Mouse (Mus musculus) limb, embryonic 15.5 days (tissue): ENCODE data around the gene Plpp1. TPM values are rescaled to one million over a fixed set of nuclear protein-coding genes. Genes with fewer than 3 reads are reported as not detected.

ENCODE experiments used
- ATAC-seq: fragments of 200-750 bp; cut with Nextera tagmentation; 2 replicates; pipeline ENCODE4 v1.8.0; 2017; ENCODE audit warnings: low read depth, moderate TSS enrichment; ENCODE audit not compliant: insufficient number of reproducible peaks, low FRiP score, low TSS enrichment
- H3K27ac ChIP-seq: fragments of 300-500 bp; sonication (generic); 2 replicates; pipeline ENCODE4 v1.5.1; 2015; ENCODE audit warnings: moderate library complexity, mild to moderate bottlenecking, inconsistent platforms
- H3K27me3 ChIP-seq: fragments of 300-500 bp; sonication (generic); 2 replicates; pipeline ENCODE4 v1.6.1; 2015; ENCODE audit warnings: inconsistent platforms
- H3K36me3 ChIP-seq: fragments of 300-500 bp; sonication (generic); 2 replicates; pipeline ENCODE4 v1.6.1; 2015; ENCODE audit warnings: inconsistent platforms
- H3K4me1 ChIP-seq: fragments of 300-500 bp; sonication (generic); 2 replicates; pipeline ENCODE4 v1.6.1; 2015; ENCODE audit warnings: inconsistent platforms
- H3K4me2 ChIP-seq: fragments of 300-500 bp; sonication (generic); 2 replicates; pipeline ENCODE4 v1.6.1; 2015; ENCODE audit warnings: mild to moderate bottlenecking, inconsistent platforms
- H3K4me3 ChIP-seq: fragments of 300-500 bp; sonication (generic); 2 replicates; pipeline ENCODE4 v1.5.1; 2015; ENCODE audit warnings: mild to moderate bottlenecking, inconsistent platforms
- H3K9ac ChIP-seq: fragments of 300-500 bp; sonication (generic); 2 replicates; pipeline ENCODE4 v1.6.1; 2015; ENCODE audit warnings: inconsistent platforms
- H3K9me3 ChIP-seq: fragments of 300-500 bp; sonication (generic); 2 replicates; pipeline ENCODE4 v1.6.1; 2016; ENCODE audit warnings: inconsistent platforms
- WGBS: fragments of 180-500 bp; shearing (Covaris S2); methylation state at CpG from one replicate; pipeline ENCODE4 v1.1.7; 2015; 5-methylcytosine and 5-hydroxymethylcytosine counted together
- polyA plus RNA-seq: library from polyadenylated mRNA; unstranded; fragments of >200 nt; fragmentation: Nextera tagmentation; extraction: Ambion mirVana; gene quantifications from 2 replicates; pipeline ENCODE4 v1.2.1, GENCODE M21; 2015

Gene Plpp1
- polyA plus RNA-seq, 1 experiment from 2014 or later, result 90.5 TPM

DNA sequence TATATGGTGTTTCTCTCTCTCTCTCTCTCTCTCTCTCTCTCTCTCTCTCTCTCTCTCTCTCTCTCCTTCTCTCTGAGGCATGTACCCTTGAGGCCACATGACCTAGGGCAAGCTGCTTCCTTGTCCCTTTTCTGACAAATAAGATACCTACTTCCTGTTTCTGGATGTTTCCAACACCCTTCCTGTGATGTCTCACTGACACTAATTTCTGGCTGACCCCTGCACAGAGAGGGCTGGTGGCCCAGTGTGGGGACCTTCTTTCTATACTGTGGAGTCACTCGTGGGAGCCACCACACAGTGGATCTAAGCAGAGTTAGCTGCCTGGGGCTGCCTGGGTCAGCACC, 40.1 kb upstream of the Plpp1 start:
- no peaks in the 10 kb centered on the region for H3K9me3 ChIP-seq
- WGBS, result 24% methylated on average over 1 of the region's 1 CpGs
- no peak for ATAC-seq
- no peak overlapping the region for H3K27ac ChIP-seq
- H3K4me3 ChIP-seq, result no peak overlapping the region
- no peak overlapping the region for H3K9ac ChIP-seq
- H3K4me1 ChIP-seq, result peaks cover 47% of the 10 kb centered on the region
- no peaks in the 10 kb centered on the region for H3K36me3 ChIP-seq
- H3K4me2 ChIP-seq, result no peak overlapping the region
- H3K27me3 ChIP-seq, result no peaks in the 10 kb centered on the region

DNA sequence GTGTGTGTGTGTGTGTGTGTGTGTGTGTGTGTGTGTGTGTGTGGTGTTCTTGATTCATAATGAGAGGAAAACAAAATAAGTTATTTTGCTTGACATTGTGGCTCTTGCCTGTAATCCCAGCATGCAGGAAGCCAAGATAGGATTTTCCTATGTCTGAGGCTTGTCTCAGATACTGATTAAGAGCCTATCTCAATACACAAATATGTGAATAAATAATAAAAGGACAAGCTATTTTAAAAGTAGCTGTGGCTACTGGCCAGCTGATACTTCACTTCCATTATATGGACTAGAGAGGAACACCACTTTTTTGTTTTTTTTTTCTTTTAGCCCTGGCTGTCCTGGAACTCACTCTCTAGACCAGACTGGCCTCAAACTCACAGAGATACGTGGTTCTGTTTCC, 38.8 kb upstream of the Plpp1 start:
- no peak for ATAC-seq
- Histone ChIP-seq H3K27ac (peak overlapping the region; percentile 54), H3K9ac (no peak overlapping the region), H3K27me3 (no peaks in the 10 kb centered on the region), H3K4me2 (no peak overlapping the region), H3K9me3 (no peaks in the 10 kb centered on the region), H3K4me3 (no peak overlapping the region), H3K36me3 (no peaks in the 10 kb centered on the region), H3K4me1 (peaks cover 42% of the 10 kb centered on the region)
- WGBS, result 18% methylated on average over 1 of the region's 1 CpGs

DNA sequence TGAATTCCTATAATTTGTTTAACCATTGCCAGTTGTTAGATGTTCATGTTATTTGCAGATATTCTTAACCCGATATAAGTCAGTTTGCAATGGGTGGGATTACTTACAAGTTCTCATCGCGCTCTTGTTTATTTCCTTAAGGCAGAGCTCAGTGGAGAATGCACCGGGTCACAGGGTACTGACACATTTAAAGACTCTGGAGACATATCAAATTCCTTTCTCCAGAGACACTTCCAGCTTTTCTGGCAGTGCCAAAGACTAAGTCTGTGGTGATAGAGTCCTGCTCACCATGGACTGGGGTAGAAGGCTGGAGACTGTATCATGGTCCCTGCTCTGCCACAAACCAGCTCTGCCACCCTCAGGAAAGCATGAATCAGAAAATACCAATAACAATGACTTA, 38.0 kb upstream of the Plpp1 start:
- Histone ChIP-seq H3K9ac (no peak overlapping the region), H3K4me3 (no peak overlapping the region), H3K4me2 (no peak overlapping the region), H3K27ac (no peak overlapping the region), H3K4me1 (peaks cover 42% of the 10 kb centered on the region), H3K27me3 (no peaks in the 10 kb centered on the region), H3K36me3 (no peaks in the 10 kb centered on the region), H3K9me3 (no peaks in the 10 kb centered on the region)
- WGBS, result 38% methylated on average over 4 of the region's 4 CpGs
- no peak for ATAC-seq

DNA sequence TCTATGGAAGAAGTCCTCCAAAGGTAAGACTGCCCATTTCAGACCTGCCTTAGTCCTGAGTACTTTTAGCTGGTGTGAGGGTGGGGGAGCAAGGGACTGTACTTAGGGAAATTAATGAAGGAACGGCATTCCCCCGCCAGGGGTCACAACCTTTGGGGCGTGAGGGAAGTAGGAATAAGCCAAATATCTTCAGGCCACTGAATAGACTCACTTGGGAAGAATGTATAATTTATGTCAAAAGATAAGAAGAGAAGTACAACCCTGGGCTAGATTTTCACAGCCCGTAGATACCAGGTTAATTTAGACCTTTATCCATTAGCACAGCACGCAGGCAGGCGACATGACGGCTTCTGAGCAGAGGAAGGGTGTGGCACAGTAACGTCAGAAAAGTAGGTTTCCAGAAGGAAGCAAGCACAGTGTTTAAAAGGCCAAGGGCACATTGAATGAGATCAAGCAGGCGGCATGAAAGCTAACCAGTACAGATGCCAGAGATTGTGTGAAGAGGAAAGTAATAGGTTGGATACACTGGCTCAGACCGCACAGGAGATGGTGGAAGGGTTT, 37.0 kb upstream of the Plpp1 start:
- Histone ChIP-seq H3K4me1 (peaks cover 35% of the 10 kb centered on the region), H3K9me3 (no peaks in the 10 kb centered on the region), H3K4me3 (no peak overlapping the region), H3K4me2 (no peak overlapping the region), H3K36me3 (no peaks in the 10 kb centered on the region), H3K9ac (no peak overlapping the region), H3K27me3 (no peaks in the 10 kb centered on the region), H3K27ac (no peak overlapping the region)
- whole genome bisulfite sequencing, result 71% methylated on average over 10 of the region's 10 CpGs
- ATAC-seq, result no peak

DNA sequence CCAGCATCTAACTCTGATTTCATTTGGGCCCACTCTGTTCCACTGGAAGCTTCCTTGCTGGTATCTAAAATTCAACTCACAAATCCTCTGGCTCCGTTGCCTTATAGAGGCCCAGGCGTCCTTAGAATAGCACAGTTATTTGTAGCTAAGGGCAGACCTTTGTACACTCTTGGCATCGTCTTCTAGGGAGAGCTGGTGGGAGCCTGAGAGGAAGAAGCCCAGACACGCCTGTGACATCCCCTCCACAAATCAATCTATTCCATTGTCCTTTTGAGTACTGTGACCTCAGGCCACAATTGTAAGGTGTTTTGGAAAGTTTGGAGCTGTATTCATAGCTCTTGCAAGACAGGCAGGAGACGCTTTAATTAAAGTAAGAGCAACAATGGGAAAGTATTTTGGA, 36.0 kb upstream of the Plpp1 start:
- no peak overlapping the region for H3K9ac ChIP-seq
- peaks cover 26% of the 10 kb centered on the region for H3K4me1 ChIP-seq
- no peaks in the 10 kb centered on the region for H3K36me3 ChIP-seq
- no peaks in the 10 kb centered on the region for H3K27me3 ChIP-seq
- no peak overlapping the region for H3K4me3 ChIP-seq
- no peak overlapping the region for H3K27ac ChIP-seq
- no peak for ATAC-seq
- WGBS, result 77% methylated on average over 5 of the region's 5 CpGs
- no peak overlapping the region for H3K4me2 ChIP-seq
- H3K9me3 ChIP-seq, result no peaks in the 10 kb centered on the region

DNA sequence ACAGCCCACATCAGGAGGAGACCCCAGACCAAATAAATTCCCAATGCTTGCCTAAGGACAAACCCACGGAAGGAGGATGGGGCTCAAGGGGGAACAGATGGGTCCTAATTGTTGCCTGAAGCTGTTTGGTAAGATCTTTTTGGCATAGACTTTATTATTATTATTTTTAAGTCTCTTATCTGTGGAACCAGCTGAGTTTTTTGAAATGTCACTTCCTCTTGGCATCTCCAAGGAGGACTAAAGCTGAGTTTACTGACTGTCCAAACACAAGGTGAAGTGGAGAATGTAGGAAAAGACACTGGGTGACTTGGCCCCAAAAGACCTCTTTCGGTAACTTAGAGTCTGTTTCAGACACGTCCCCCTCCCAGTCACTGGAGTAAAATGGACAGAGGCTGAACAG, 34.9 kb upstream of the Plpp1 start:
- peaks cover 19% of the 10 kb centered on the region for H3K4me1 ChIP-seq
- H3K4me2 ChIP-seq, result no peak overlapping the region
- no peaks in the 10 kb centered on the region for H3K36me3 ChIP-seq
- no peaks in the 10 kb centered on the region for H3K27me3 ChIP-seq
- no peak overlapping the region for H3K9ac ChIP-seq
- H3K27ac ChIP-seq, result no peak overlapping the region
- no peak for ATAC-seq
- H3K9me3 ChIP-seq, result no peaks in the 10 kb centered on the region
- H3K4me3 ChIP-seq, result no peak overlapping the region
- WGBS, result 88% methylated on average over 3 of the region's 3 CpGs

DNA sequence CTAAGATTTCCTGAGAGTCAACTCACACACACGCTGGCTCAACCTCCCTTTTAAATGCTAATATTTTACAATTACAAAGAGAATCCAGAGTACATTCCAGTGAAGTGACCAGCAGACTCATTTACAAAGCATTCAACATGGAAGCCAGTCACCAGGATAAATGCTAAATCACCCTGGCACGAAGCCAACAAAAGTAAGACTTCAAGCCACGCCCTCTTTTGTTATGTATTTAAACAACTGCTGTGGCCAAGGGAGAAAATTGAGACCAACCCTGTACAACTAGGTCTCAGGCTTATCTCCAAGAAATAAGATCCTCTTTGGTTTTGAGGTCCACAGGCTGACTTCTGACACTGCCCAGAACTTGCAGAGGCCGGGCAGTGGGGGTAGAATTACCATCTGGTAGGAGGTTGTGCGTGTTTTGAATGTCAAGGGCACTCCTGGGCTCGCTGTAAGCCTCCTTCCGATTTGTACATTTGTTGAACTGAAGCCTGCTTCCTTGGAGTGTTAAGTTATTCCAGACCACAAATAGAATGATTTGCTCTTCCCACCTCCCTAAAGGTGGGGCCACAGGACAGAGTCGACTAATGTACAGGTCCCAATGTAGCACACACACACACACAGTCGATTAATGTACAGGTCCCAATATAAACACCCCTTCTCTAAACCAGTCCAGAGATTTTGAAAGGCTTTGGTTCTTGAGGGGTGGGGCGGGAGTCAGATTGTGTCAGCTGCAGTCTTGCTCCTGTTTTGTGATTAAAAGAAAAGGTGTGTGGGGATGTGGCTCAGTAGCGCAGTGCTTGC, 29.9 kb upstream of the Plpp1 start:
- H3K4me2 ChIP-seq, result no peak overlapping the region
- WGBS, result 36% methylated on average over 11 of the region's 11 CpGs
- no peaks in the 10 kb centered on the region for H3K36me3 ChIP-seq
- peaks cover 20% of the 10 kb centered on the region for H3K4me1 ChIP-seq
- H3K9me3 ChIP-seq, result no peaks in the 10 kb centered on the region
- peak; percentile 69; the same call in 1 of the 2 replicates for ATAC-seq
- H3K9ac ChIP-seq, result no peak overlapping the region
- no peaks in the 10 kb centered on the region for H3K27me3 ChIP-seq
- H3K4me3 ChIP-seq, result no peak overlapping the region
- H3K27ac ChIP-seq, result peak overlapping the region; percentile 79

DNA sequence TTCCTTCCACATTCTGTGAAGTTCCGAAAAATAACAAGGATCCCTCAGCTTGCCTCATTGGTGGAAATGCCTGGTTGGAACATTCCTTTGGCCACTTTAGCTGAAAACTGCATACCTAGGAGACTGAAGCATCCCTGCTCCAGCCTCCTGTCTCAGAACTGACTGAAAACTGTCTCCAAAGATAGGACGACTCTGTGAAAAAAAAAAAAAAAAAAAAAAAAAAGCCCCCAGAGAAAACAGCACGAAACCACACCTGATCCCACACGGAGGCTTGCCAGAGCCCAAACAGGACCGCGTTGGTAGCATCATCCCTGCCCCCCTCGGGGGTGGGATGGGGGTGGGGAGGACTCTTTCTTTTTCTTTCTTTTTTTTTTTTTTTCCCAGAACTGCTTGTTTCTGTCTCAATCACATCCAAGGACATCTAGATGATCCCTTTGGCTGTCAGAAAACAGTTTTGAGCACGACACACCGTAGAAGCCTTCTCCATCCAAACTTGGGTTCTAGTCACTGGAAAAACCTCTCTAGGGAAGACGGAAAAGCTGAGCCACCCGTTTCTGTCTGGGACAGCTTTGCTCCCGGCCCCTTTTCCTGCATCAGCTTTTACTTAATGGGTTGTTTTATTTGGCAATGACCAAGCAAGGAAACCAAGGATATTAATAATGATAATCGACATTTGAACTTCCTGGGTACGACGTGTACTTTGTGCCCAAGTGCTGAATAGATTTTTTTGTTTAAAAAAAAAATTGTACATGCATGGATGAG, 29.0 kb upstream of the Plpp1 start:
- H3K9ac ChIP-seq, result no peak overlapping the region
- H3K27ac ChIP-seq, result peak overlapping the region; percentile 79; the same call in 1 of the 2 replicates
- H3K4me3 ChIP-seq, result no peak overlapping the region
- WGBS, result 34% methylated on average over 15 of the region's 15 CpGs
- no peaks in the 10 kb centered on the region for H3K27me3 ChIP-seq
- 0 out of 2 replicates have a peak overlapping the region, but pooled peaks have one; percentile 8 for H3K4me2 ChIP-seq
- H3K36me3 ChIP-seq, result no peaks in the 10 kb centered on the region
- H3K4me1 ChIP-seq, result peaks cover 20% of the 10 kb centered on the region
- H3K9me3 ChIP-seq, result no peaks in the 10 kb centered on the region
- ATAC-seq, result no peak

DNA sequence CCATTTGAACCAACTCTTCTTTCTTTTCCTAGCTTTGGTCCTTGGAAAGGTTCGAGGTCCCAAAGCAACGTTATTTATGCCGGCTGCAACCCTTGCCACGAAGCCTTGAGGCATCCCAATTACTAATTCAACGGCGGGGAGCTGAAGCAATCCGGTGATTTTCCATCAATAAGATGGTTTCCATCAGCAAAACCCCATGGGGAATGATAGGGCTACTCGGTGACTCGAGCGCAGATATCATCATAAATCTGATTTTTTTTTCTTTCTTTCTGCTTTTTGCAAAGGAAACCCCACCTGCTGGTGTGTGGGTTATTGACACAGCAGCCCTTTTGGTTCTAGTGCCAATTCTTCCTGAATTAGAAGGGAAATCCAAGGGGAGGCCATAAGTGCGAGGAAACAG, 28.3 kb upstream of the Plpp1 start:
- no peak for ATAC-seq
- no peaks in the 10 kb centered on the region for H3K36me3 ChIP-seq
- H3K27ac ChIP-seq, result no peak overlapping the region; the same call in 1 of the 2 replicates
- H3K27me3 ChIP-seq, result no peaks in the 10 kb centered on the region
- peaks cover 20% of the 10 kb centered on the region for H3K4me1 ChIP-seq
- 63% methylated on average over 11 of the region's 11 CpGs for WGBS
- no peak overlapping the region for H3K4me3 ChIP-seq
- no peaks in the 10 kb centered on the region for H3K9me3 ChIP-seq
- no peak overlapping the region for H3K9ac ChIP-seq
- no peak overlapping the region for H3K4me2 ChIP-seq

DNA sequence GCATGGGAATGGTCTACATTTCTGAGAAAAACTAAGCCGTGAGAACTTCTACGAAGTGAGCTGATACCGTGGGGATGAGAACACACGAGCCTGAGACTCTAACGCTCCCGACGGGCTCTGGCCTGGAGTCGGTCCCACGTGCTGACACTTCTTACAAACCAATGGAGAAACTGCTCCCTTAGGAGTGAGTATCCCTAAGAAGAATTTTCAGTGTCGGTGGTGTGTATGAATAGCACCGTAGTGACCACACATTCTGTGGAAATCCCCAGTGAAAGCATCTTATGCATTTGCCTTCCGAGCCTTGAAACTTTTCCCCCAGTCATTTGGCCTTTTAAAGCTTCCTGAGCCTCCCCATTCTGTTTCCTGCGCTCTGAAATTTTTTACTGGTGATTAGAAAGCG, 27.7 kb upstream of the Plpp1 start:
- H3K27ac ChIP-seq, result no peak overlapping the region
- no peaks in the 10 kb centered on the region for H3K9me3 ChIP-seq
- ATAC-seq, result no peak
- H3K27me3 ChIP-seq, result no peaks in the 10 kb centered on the region
- H3K9ac ChIP-seq, result no peak overlapping the region
- no peak overlapping the region for H3K4me3 ChIP-seq
- peaks cover 20% of the 10 kb centered on the region for H3K4me1 ChIP-seq
- H3K4me2 ChIP-seq, result no peak overlapping the region
- 66% methylated on average over 14 of the region's 14 CpGs for WGBS
- no peaks in the 10 kb centered on the region for H3K36me3 ChIP-seq

DNA sequence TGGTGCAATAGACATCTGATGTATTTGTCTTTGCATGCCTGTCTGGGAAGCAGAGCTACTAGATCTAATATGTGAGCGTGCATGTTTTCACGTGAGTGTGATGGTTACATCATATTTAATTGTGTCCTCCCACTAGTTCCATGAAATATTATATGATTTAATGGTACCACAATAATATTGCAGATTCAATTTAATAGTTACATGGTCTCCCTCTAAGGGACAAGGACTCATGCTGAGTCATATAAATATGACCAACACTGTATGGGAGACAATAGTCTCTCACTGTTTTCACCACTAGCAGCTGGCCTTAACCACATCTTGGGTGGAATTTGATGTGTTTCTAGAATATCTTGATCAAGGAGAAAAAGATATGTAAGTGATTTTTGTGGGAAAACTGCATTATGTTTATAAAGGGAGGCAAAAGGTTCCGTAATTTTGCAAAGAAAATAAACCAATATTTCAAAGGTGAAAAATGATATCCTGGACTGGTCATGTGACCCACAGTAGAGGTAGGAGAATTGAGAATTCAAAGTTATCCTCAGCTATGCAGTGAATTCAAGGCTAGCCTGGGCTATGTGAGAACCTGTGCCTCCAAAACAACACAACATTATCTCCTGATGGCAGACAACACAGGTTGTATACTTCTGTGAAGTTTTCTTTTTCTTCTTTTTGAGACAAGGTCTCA, 26.5 kb upstream of the Plpp1 start:
- no peak overlapping the region for H3K27ac ChIP-seq
- H3K4me2 ChIP-seq, result no peak overlapping the region
- no peaks in the 10 kb centered on the region for H3K36me3 ChIP-seq
- WGBS, result 88% methylated on average over 3 of the region's 3 CpGs
- H3K27me3 ChIP-seq, result no peaks in the 10 kb centered on the region
- no peak overlapping the region for H3K4me3 ChIP-seq
- H3K4me1 ChIP-seq, result peaks cover 20% of the 10 kb centered on the region
- no peak overlapping the region for H3K9ac ChIP-seq
- no peaks in the 10 kb centered on the region for H3K9me3 ChIP-seq
- ATAC-seq, result no peak

DNA sequence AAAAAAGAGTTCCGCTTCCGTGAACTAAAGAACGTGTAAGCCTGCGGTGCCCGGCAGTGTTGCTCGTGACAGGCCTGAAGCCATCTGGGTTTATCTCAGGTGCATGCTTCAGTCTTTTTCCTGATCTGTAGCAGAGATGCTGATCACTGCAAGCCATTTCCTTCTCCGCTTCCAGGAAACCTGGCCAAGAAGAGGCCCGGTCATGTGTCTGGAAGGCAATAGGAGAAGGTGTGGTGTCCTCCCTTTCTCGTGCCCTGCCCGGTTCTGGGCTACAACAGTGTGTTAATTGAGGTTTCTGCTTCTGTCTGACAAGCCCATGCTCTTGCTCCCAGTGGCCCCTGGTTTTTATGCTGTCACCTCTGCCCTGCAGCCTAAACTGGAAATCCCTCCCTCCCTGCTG, 24.7 kb upstream of the Plpp1 start:
- no peak overlapping the region for H3K4me3 ChIP-seq
- ATAC-seq, result no peak
- no peaks in the 10 kb centered on the region for H3K36me3 ChIP-seq
- no peak overlapping the region for H3K27ac ChIP-seq
- H3K9me3 ChIP-seq, result no peaks in the 10 kb centered on the region
- H3K27me3 ChIP-seq, result no peaks in the 10 kb centered on the region
- H3K4me2 ChIP-seq, result no peak overlapping the region
- H3K4me1 ChIP-seq, result peaks cover 14% of the 10 kb centered on the region
- WGBS, result 86% methylated on average over 10 of the region's 10 CpGs
- no peak overlapping the region for H3K9ac ChIP-seq
